Mouse (Mus musculus) T-helper 2 cell (primary cell): ENCODE measurements around the gene Ern1.
"Not testable (repeated sequence)": the region's sequence is repeated elsewhere in the genome, so short reads cannot be mapped to it uniquely, and the experiment has no call there.

ENCODE experiments used
- in situ Hi-C: fragments of 300-600 bp; cut with MboI, MseI; formaldehyde crosslinking; loops from one replicate; pipeline ENCODE4 v1.15.1; 2025; ENCODE audit warnings: high pct_unique_total_duplicates

Gene Ern1

GRCm38 (mm10) chr11:106482867-106483266, 4.8 kb downstream of the Ern1 start:
- in situ Hi-C loops: no loop called here

GRCm38 (mm10) chr11:106481651-106482050, 6.0 kb downstream of the Ern1 start:
- in situ Hi-C loops: no loop called here

- in situ Hi-C loops: no loop called here
These were observed 7.1 kb downstream of the Ern1 start for GRCm38 (mm10) chr11:106480530-106480885.

GRCm38 (mm10) chr11:106479619-106480529, 7.8 kb downstream of the Ern1 start:
- in situ Hi-C loops: no loop called here

GRCm38 (mm10) chr11:106478745-106479144, 8.9 kb downstream of the Ern1 start:
- in situ Hi-C loops: no loop called here

- in situ Hi-C loops: no loop called here
These were observed 10.0 kb downstream of the Ern1 start for GRCm38 (mm10) chr11:106477505-106478160.

GRCm38 (mm10) chr11:106475309-106475708, 12.3 kb downstream of the Ern1 start:
- in situ Hi-C loops: no loop called here

- in situ Hi-C loops: no loop called here
These were observed 16.0 kb downstream of the Ern1 start for GRCm38 (mm10) chr11:106471629-106472028.

GRCm38 (mm10) chr11:106468509-106468908, 19.1 kb downstream of the Ern1 start:
- in situ Hi-C loops: no loop called here

GRCm38 (mm10) chr11:106465932-106466331, 21.7 kb downstream of the Ern1 start:
- in situ Hi-C loops: no loop called here

GRCm38 (mm10) chr11:106465545-106465903, 22.1 kb downstream of the Ern1 start:
- in situ Hi-C loops: no loop called here

GRCm38 (mm10) chr11:106464681-106465544, 22.7 kb downstream of the Ern1 start:
- in situ Hi-C loops: no loop called here

- in situ Hi-C loops: no loop called here
These were observed 23.8 kb downstream of the Ern1 start for GRCm38 (mm10) chr11:106463845-106464244.

- in situ Hi-C loops: no loop called here
These were observed 25.3 kb downstream of the Ern1 start for GRCm38 (mm10) chr11:106462309-106462708.

GRCm38 (mm10) chr11:106461145-106461932, 26.3 kb downstream of the Ern1 start:
- in situ Hi-C loops: no loop called here

GRCm38 (mm10) chr11:106460671-106461070, 27.0 kb downstream of the Ern1 start:
- in situ Hi-C loops: no loop called here

- in situ Hi-C loops: no loop called here
These were observed 29.1 kb downstream of the Ern1 start for GRCm38 (mm10) chr11:106458540-106458939.

GRCm38 (mm10) chr11:106443646-106444045, 44.0 kb downstream of the Ern1 start:
- in situ Hi-C loops: no loop called here

GRCm38 (mm10) chr11:106442564-106442963, 45.1 kb downstream of the Ern1 start:
- in situ Hi-C loops: not testable (repeated sequence)

- in situ Hi-C loops: no loop called here
These were observed 47.3 kb downstream of the Ern1 start for GRCm38 (mm10) chr11:106440318-106440717.

GRCm38 (mm10) chr11:106439355-106439754, 48.3 kb downstream of the Ern1 start:
- in situ Hi-C loops: no loop called here
